Mouse (Mus musculus) cerebellum, adult 8-10 months (tissue): Measurements from ENCODE around the gene Eprs.

Experiments used
- DNase-seq: peaks from one replicate; pipeline ENCODE4 v3.0.0; 2022

Gene Eprs

GRCm38 (mm10) chr1:185363526-185364182, 810 bp downstream of the Eprs start:
- peak; percentile 28 for DNase-seq

- DNase-seq = no peak
These were observed 1.3 kb downstream of the Eprs start for GRCm38 (mm10) chr1:185364183-185364540.

GRCm38 (mm10) chr1:185367383-185367782, 4.5 kb downstream of the Eprs start:
- DNase-seq = no peak

- no peak for DNase-seq
These were observed 7.1 kb downstream of the Eprs start for GRCm38 (mm10) chr1:185369979-185370378.

GRCm38 (mm10) chr1:185376390-185376789, 13.5 kb downstream of the Eprs start:
- DNase-seq = no peak

- DNase-seq = no peak
These were observed 14.6 kb downstream of the Eprs start for GRCm38 (mm10) chr1:185377429-185377828.

GRCm38 (mm10) chr1:185401615-185402014, 38.8 kb downstream of the Eprs start:
- no peak for DNase-seq

- peak; percentile 23 for DNase-seq
These were observed 41.2 kb downstream of the Eprs start for GRCm38 (mm10) chr1:185404021-185404420.

GRCm38 (mm10) chr1:185405921-185406320, 43.1 kb downstream of the Eprs start:
- no peak for DNase-seq

- no peak for DNase-seq
These were observed 47.0 kb downstream of the Eprs start for GRCm38 (mm10) chr1:185409831-185410230.

- no peak for DNase-seq
These were observed 55.2 kb downstream of the Eprs start for GRCm38 (mm10) chr1:185418011-185418410.

GRCm38 (mm10) chr1:185419805-185420204, 57.0 kb downstream of the Eprs start:
- no peak for DNase-seq

GRCm38 (mm10) chr1:185420776-185421175, 57.9 kb downstream of the Eprs start:
- no peak for DNase-seq

GRCm38 (mm10) chr1:185426583-185426982, 63.7 kb downstream of the Eprs start:
- no peak for DNase-seq

GRCm38 (mm10) chr1:185430488-185430887, 67.6 kb downstream of the Eprs start:
- DNase-seq = no peak

GRCm38 (mm10) chr1:185431245-185431997, 68.6 kb downstream of the Eprs start:
- no peak for DNase-seq

- DNase-seq = no peak
These were observed 69.1 kb downstream of the Eprs start for GRCm38 (mm10) chr1:185431998-185432317.

- DNase-seq = no peak
These were observed 70.3 kb downstream of the Eprs start for GRCm38 (mm10) chr1:185433112-185433511.

GRCm38 (mm10) chr1:185438841-185439580, 76.2 kb downstream of the Eprs start:
- peak; percentile 69 for DNase-seq

- DNase-seq = peak; percentile 57
These were observed 79.0 kb downstream of the Eprs start for GRCm38 (mm10) chr1:185441703-185442472.

GRCm38 (mm10) chr1:185448936-185449335, 86.1 kb downstream of the Eprs start:
- DNase-seq = no peak

- DNase-seq = no peak
These were observed 86.9 kb downstream of the Eprs start for GRCm38 (mm10) chr1:185449727-185450126.

GRCm38 (mm10) chr1:185451077-185451476, 88.2 kb downstream of the Eprs start:
- DNase-seq = no peak
